Mouse (Mus musculus) Patski (cell line): ENCODE measurements around the gene Gzmk. TPM values are rescaled to one million over a fixed set of nuclear protein-coding genes. Genes with fewer than 3 reads are reported as not detected.

Experiments used
- ATAC-seq: fragments of 100-300 bp; one replicate; pipeline ENCODE4 v1.8.0; 2021
- CTCF ChIA-PET: fragments of 350-600 bp; sonication (Branson Sonifier 250); formaldehyde crosslinking; loops from one replicate; lab custom pipeline; 2022; ENCODE audit warnings: inconsistent platforms; lab: Charles Lee
- POLR2A ChIA-PET: fragments of 350-600 bp; sonication (Branson Sonifier 250); formaldehyde crosslinking; loops from one replicate; lab custom pipeline; 2022; ENCODE audit warnings: antibody characterized with exemption, inconsistent platforms; lab: Charles Lee
- DNase-seq: peaks from one replicate; pipeline ENCODE4 v3.0.0-alpha.2; 2011; ENCODE audit warnings: low read depth, low spot score
- H3K27me3 ChIP-seq: fragments of 371-371 bp; one replicate; pipeline ENCODE4 v1.5.1; 2021
- CTCF ChIP-seq: fragments of 100-300 bp; IDR thresholded peaks from one replicate; pipeline ENCODE4 v1.5.1; 2021
- in situ Hi-C: fragments of 300-500 bp; cut with MboI; formaldehyde crosslinking; loops from 3 replicates; pipeline ENCODE4 v1.11.1; 2018; ENCODE audit warnings: low pct_unique_long_range_greater_than_20kb, mixed read lengths
- polyA plus RNA-seq: library from polyadenylated mRNA; unstranded; gene quantifications from one replicate; pipeline ENCODE4 v1.2.3, GENCODE M21; 2021

Gzmk gene
- polyA plus RNA-seq, 1 experiment from 2014 or later: not detected

GRCm38 (mm10) chr13:113183310-113183709 is 42.4 kb downstream of the Gzmk start:
- ATAC-seq (no peak), DNase-seq (no peak)
- CTCF ChIA-PET: interaction anchor here (1.0 to 1.3 kb wide), 2 partner anchors 8 to 14 kb away, joined by 3 read pairs; no protein-coding TSS in a partner anchor
- TF ChIP-seq CTCF: no peak
- POLR2A ChIA-PET: interaction anchor here (0.6 kb wide), 1 partner anchor 32 kb away, joined by 4 read pairs; no protein-coding TSS in a partner anchor
- in situ Hi-C loops: no loop called here
- H3K27me3 ChIP-seq: no peaks in the 10 kb centered on the region

GRCm38 (mm10) chr13:113174162-113174561 is 51.5 kb downstream of the Gzmk start:
- DNase-seq: no peak
- no peaks in the 10 kb centered on the region for H3K27me3 ChIP-seq
- CTCF ChIA-PET: interaction anchor here (1.0 kb wide), 1 partner anchor 10 kb away, joined by 3 read pairs; no protein-coding TSS in a partner anchor
- in situ Hi-C loops: no loop called here
- ATAC-seq: no peak
- no peak for TF ChIP-seq CTCF
- POLR2A ChIA-PET: no interaction called here

- TF ChIP-seq CTCF: no peak
- no peaks in the 10 kb centered on the region for H3K27me3 ChIP-seq
- in situ Hi-C loops: no loop called here
- ChIA-PET POLR2A (no interaction called here), CTCF (interaction anchor here (1.2 kb wide), 1 partner anchor 73 kb away, joined by 3 read pairs; no protein-coding TSS in a partner anchor)
- no peak for ATAC-seq
- DNase-seq: no peak
These were observed 55.5 kb downstream of the Gzmk start for GRCm38 (mm10) chr13:113170256-113170655.

DNA sequence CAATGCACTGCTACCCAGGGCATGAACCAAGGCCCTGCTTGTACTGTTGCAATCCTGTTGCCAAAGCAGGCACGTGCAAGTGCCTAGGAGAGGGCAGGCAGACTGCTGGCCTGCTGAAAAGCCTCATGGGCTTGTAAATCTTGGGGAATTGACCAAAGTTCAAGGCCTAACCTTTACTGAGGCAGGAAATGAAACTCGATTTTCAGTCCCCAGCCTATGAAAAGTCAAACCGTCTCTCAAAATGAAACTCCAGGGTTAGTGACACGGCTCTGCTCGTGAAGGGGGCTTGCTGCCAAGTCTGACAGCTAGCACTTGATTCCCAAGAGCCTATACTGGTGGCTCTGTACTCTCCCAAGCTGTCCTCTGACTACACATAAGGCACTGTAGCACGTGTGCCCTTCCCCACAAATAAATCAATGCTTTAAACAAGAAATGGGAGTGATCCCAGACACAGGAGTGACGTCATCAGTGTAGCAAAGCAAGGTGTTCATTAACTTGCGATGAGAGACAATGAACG is 57.6 kb downstream of the Gzmk start:
- TF ChIP-seq CTCF: no peak
- ATAC-seq (no peak), DNase-seq (no peak)
- no peaks in the 10 kb centered on the region for H3K27me3 ChIP-seq
- in situ Hi-C loops: no loop called here
- ChIA-PET CTCF (no interaction called here), POLR2A (no interaction called here)

DNA sequence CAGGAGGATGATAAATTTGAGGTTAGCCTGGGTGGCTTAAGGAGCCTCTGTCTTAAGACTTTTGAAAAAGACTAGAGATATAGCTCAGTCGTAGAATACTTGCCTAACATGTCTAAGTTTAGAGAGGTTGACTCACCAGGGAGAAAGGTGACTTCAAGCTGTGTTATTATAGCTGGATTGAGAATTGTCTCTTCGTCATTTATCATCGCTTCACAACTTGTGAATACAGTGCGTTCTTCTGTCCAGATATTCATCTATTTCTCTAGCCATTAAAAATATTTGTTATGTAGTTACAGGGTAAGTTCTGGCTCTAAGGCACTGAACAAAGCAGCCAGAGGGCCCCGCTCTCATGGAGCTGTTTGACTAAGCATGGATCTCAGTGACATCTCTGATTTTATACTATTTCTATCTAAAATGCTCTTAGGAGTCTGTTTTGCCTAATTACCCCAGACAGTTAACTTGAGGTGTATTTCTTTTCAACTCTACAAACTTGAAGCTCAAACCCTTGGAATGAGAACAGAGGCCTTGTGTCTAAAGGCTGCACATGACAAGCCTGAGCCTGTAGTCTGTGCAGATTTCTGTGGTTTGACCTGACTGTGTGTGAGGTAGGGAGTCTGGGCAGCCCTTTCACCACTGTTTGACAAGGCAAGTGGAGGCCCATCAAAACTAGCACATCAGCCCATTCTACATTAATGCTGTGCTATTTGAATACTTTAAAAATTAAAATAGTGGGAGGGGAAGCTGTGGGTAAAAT is 61.3 kb downstream of the Gzmk start:
- POLR2A ChIA-PET: no interaction called here
- CTCF ChIA-PET: interaction anchor here (0.9 kb wide), 1 partner anchor 45 kb away, joined by 3 read pairs; no protein-coding TSS in a partner anchor
- TF ChIP-seq CTCF: no peak
- H3K27me3 ChIP-seq: no peaks in the 10 kb centered on the region
- in situ Hi-C loops: no loop called here
- DNase-seq (no peak), ATAC-seq (no peak)

GRCm38 (mm10) chr13:113151556-113151955 is 74.2 kb downstream of the Gzmk start:
- ATAC-seq: no peak
- in situ Hi-C loops: no loop called here

DNA sequence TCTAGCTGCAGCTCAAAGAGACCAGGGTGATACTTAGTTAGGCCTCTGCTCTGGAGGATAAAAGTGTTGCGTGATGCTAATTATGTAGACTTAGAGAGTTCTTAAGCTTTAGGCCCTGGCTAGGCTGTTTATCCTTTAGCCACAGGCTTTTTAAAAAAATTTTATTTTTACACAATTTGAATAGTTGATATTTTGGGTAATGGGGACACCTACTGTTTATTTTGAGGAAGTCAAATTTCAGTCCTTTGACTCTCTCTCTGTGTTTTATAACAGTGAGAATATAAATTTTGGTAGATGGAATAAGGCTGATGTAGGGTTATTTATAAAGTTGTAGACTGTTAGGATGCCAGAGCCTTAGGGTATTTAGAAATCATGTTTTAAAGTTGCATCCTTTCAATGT is 86.1 kb downstream of the Gzmk start:
- peak; percentile 8 for TF ChIP-seq CTCF
- in situ Hi-C loops: no loop called here
- H3K27me3 ChIP-seq: peaks cover 20% of the 10 kb centered on the region
- ATAC-seq: no peak
- CTCF ChIA-PET: interaction anchor here (1.7 kb wide), 1 partner anchor 119 kb away, joined by 4 read pairs; no protein-coding TSS in a partner anchor
- POLR2A ChIA-PET: interaction anchor here (0.6 kb wide), 1 partner anchor 150 kb away, joined by 3 read pairs; no protein-coding TSS in a partner anchor
- DNase-seq: no peak

More at GRCm38 (mm10) chr13:113151556-113151955, 74.2 kb downstream of the Gzmk start:
- no peak for DNase-seq
- peaks cover 9% of the 10 kb centered on the region for H3K27me3 ChIP-seq
- ChIA-PET CTCF (no interaction called here), POLR2A (no interaction called here)
- TF ChIP-seq CTCF: no peak

- CTCF ChIA-PET: no interaction called here
- no peak for TF ChIP-seq CTCF
- DNase-seq (no peak), ATAC-seq (no peak)
- H3K27me3 ChIP-seq: peaks cover 10% of the 10 kb centered on the region
- in situ Hi-C loops: no loop called here
- POLR2A ChIA-PET: interaction anchor here (0.5 kb wide), 1 partner anchor 158 kb away, joined by 3 read pairs; no protein-coding TSS in a partner anchor
These were observed 95.7 kb downstream of the Gzmk start for GRCm38 (mm10) chr13:113129974-113130373.

Other genes starting within 250 kb of the Gzmk start
- gene Ccno, start 238.1 kb downstream of the Gzmk start, polyA plus RNA-seq: 0.12 TPM
- gene Mcidas, start 232.1 kb downstream of the Gzmk start, polyA plus RNA-seq: 0.03 TPM
- gene Cdc20b, start 190.8 kb downstream of the Gzmk start, polyA plus RNA-seq: not detected
- 105 TPM for gene Gpx8, start 179.5 kb downstream of the Gzmk start, polyA plus RNA-seq
- gene Gzma, start 124.9 kb downstream of the Gzmk start, polyA plus RNA-seq: not detected
- not detected for gene Esm1, start 16.2 kb downstream of the Gzmk start, polyA plus RNA-seq
- 0.08 TPM for gene BC067074, start 67.3 kb upstream of the Gzmk start, polyA plus RNA-seq